Mouse (Mus musculus) kidney, adult 2 months (tissue): ENCODE measurements at regions not wholly inside any gene's neighbourhood (a gene's known extent, or its start where the extent isn't known, plus 50 kb on each side); places are given as distances from the start of the nearest gene placed in this dataset.

ENCODE experiments used
- CTCF ChIP-seq: fragments of 200-500 bp; conservative IDR thresholded peaks from 2 replicates; pipeline ENCODE4 v1.5.1; 2011; ENCODE audit warnings: low read depth, mild to moderate bottlenecking, control low read depth, low read length, moderate library complexity, mixed read lengths; ENCODE audit not compliant: insufficient read depth, insufficient read length
- POLR2A ChIP-seq: fragments of 200-500 bp; IDR thresholded peaks from one replicate; pipeline ENCODE4 v1.6.1; 2011; ENCODE audit warnings: low read depth, low read length, control low read depth

DNA sequence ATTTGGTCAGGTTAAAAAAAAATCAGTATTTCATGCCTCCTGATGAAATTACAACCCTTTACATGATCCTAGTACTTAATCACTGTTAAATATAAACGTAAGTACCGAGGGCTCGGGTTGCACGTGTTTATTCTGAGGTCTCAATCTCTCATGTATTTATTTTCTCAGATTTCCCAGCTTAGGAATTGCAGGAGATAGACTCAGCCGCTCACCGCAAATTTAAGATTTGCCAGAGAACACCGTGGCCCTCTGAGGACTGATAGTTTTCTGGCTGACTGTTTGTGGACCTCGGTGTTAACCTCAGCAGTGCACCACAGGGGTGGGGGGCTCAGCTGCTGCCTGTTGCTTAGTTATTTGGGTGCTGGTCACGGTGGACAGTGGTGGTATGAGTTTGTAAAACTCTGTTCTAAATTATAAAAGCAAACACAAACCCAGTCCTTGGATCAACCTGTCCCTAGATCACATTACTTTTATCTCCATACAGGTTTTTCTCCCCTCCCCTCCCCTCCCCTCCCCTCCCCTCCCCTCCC, 121.6 kb upstream of the Lrig3 start:
- TF ChIP-seq POLR2A = no peak
- TF ChIP-seq CTCF = no peak
